Mouse (Mus musculus): Measurements from ENCODE around the gene Abhd17a. TPM values are rescaled to one million over a fixed set of nuclear protein-coding genes. Genes with fewer than 3 reads are reported as not detected.

Gene Abhd17a
- polyA plus RNA-seq, 1 experiment from 2014 or later = 74.3 TPM

DNA sequence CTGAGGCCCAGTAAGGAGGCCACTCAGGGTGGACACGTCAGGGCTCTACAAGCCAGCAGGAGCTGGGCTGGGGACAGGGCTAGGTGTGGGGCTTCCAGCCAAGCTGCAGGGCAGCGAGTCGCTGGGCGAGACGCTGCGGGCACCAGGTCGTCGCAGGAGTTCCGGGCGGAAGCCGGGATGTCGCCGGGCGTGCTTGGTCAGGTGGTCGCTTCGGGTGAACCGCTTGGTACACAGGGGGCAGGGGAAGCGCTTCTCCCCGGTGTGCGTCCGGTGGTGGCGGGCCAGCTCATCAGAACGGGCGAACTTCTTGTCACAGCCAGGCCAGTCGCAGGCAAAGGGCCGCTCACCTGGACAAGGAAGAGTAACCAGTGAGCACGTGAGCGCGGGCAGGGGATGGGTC, 21.3 kb downstream of the Abhd17a start:
- DNase-seq (ENCODE audit: low read depth, low spot score) (no peak), ATAC-seq (no peak)
- in situ Hi-C loops (cut with MboI; ENCODE audit: low pct_unique_long_range_greater_than_20kb) = no loop called here
- POLR2A ChIA-PET = interaction anchor here (0.5 kb wide), 1 partner anchor 472 kb away, joined by 3 read pairs; no protein-coding TSS in a partner anchor
- CTCF ChIA-PET = no interaction called here
- no peak for TF ChIP-seq CTCF (IDR thresholded peaks at IDR 0.05)
- H3K27me3 ChIP-seq = no peaks in the 10 kb centered on the region

- no peaks in the 10 kb centered on the region for H3K27me3 ChIP-seq
- in situ Hi-C loops (cut with MboI; ENCODE audit: low pct_unique_long_range_greater_than_20kb) = no loop called here
- TF ChIP-seq CTCF (IDR thresholded peaks at IDR 0.05) = no peak
- POLR2A ChIA-PET = no interaction called here
- DNase-seq (ENCODE audit: low read depth, low spot score) (no peak), ATAC-seq (no peak)
- CTCF ChIA-PET = interaction anchor here (0.9 to 3.3 kb wide), 13 partner anchors 9 to 176 kb away, joined by 3 to 25 read pairs (median 6); partner anchors contain the start of gene Ap3d1
Measured at GRCm38 (mm10) chr10:80566375-80567092, 23.6 kb downstream of the Abhd17a start.

DNA sequence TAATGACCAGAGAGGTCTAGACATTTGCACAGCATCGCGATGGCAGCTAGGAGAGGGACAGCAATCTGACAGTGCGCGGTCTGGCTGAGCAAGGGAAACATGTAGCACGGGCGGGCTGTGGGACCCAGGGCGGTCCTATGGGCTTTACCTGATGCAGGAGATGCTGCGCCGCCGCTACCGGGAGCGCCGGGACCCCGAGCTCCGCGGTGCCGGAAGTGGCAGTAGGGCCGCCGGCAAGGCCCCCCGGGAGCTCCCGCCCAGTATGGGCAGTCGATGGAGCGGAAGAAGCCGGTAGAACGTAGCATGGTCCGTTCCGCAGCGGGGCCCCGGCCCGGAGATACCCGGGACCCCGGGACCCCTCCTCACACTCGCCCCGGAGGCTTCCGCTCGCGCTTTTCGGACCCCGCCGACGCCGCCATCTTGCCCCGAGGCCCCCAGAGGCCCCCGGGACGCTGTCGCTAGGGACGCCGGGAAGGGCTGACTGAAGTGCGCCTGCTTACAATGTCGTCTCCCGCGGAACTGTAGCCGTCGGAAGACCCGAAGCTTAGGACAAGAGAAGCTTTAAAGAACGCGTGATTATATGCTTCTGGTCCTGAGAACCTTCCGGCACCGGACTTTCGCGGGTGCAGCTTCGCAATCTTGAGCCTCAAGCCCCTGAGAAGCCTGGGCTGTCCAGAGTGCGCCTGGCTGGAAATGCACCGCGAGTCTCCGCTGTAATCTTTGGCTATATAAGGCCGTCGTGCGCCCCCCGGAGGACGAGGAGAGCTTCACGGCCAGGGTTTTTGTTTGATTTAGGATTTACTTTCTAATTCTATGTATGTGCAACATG, 28.8 kb downstream of the Abhd17a start, which contains the start of gene Rexo1:
Gene Rexo1 (minus strand): TSS at position 445 of the 829 bp plus-strand sequence.
- H3K27me3 ChIP-seq = no peaks in the 10 kb centered on the region
- ATAC-seq = peak; percentile 35
- peak; percentile 77 for DNase-seq (ENCODE audit: low read depth, low spot score)
- TF ChIP-seq CTCF (IDR thresholded peaks at IDR 0.05) = no peak
- POLR2A ChIA-PET = interaction anchor here (0.6 to 1.6 kb wide), 5 partner anchors 9 to 360 kb away, joined by 3 to 6 read pairs (median 3); no protein-coding TSS in a partner anchor
- in situ Hi-C loops (cut with MboI; ENCODE audit: low pct_unique_long_range_greater_than_20kb) = no loop called here
- CTCF ChIA-PET = interaction anchor here (1.1 to 1.9 kb wide), 11 partner anchors 9 to 159 kb away, joined by 3 to 13 read pairs (median 6); no protein-coding TSS in a partner anchor

DNA sequence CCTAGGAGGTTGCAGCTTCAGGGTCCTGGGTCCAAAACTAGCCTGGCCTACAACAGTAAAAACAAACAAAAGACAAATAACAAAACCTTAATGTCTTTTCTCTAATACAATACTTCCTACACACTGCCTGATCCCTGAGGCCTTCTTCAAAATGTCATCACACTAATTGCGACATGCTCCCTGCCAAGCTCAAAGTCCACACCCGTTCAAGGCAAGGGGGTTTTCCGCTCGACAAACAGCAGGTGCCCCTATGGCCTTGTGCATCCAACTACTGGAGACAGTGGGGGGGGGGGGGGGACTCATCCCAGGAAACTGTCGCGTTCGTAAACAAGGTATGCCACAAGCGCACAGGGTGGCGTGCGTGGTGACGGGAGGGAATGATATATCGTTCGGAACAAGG, 29.5 kb downstream of the Abhd17a start:
- in situ Hi-C loops (cut with MboI; ENCODE audit: low pct_unique_long_range_greater_than_20kb) = no loop called here
- ATAC-seq (no peak), DNase-seq (ENCODE audit: low read depth, low spot score) (no peak)
- no peaks in the 10 kb centered on the region for H3K27me3 ChIP-seq
- TF ChIP-seq CTCF (IDR thresholded peaks at IDR 0.05) = no peak
- ChIA-PET POLR2A (interaction anchor here (0.9 to 1.6 kb wide), 3 partner anchors 9 to 72 kb away, joined by 3 to 6 read pairs (median 4); no protein-coding TSS in a partner anchor), CTCF (interaction anchor here (1.2 to 1.9 kb wide), 4 partner anchors 8 to 137 kb away, joined by 3 to 13 read pairs (median 6); no protein-coding TSS in a partner anchor)

DNA sequence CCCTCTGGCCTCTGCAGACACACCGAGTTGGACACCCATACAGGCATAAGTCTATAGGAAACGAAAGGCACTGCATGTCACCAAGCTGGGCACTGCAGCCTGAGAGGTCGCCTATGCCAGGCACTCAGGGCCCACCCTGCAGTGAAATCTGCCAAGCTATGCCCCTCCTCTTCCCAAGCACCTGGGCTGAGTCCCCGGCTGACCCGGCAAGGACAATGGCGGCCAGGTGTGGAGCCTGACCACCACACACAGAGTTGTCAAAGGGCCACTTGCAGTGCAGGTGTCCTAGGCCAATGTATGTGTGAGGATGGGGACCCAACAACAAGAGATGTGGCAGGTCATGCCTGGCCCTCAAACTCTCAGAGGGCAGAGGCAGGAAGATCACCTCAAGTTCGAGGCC, 30.7 kb downstream of the Abhd17a start:
- in situ Hi-C loops (cut with MboI; ENCODE audit: low pct_unique_long_range_greater_than_20kb) = no loop called here
- POLR2A ChIA-PET = no interaction called here
- no peaks in the 10 kb centered on the region for H3K27me3 ChIP-seq
- no peak for TF ChIP-seq CTCF (IDR thresholded peaks at IDR 0.05)
- ATAC-seq (no peak), DNase-seq (ENCODE audit: low read depth, low spot score) (no peak)
- CTCF ChIA-PET = no interaction called here

DNA sequence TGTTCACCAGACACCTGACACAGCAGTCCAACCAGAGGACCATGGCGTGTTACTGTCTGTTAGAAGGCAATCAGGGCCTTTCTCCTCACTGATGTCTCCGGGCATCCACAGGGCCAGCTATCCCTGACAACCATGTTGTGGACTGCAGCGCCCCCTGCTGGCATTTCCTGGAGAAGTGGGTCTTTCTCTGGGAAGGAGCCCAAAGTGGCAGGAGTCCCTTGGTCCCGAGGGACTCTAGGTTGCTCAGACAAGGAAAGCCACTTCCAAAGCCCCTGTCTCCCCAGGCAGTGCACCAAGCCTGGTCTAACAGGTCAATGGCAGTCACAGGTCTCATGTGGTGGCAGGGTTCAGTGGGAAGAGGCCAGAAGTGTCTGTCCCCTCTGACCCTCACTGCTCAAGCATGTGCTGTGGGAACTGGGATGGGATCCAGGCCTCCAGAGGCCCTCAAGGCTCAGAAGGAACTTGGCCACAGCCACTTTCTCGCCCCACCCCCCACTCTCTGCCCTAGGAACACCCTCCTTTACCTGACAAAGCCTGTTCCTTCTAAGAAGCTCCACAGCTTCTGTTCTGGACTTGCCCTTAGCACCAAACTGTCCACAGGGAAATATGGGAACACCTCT, 32.7 kb downstream of the Abhd17a start:
- POLR2A ChIA-PET = no interaction called here
- TF ChIP-seq CTCF (IDR thresholded peaks at IDR 0.05) = no peak
- CTCF ChIA-PET = interaction anchor here (0.8 to 2.9 kb wide), 11 partner anchors 9 to 172 kb away, joined by 3 to 25 read pairs (median 4); no protein-coding TSS in a partner anchor
- no peak for DNase-seq (ENCODE audit: low read depth, low spot score)
- no peaks in the 10 kb centered on the region for H3K27me3 ChIP-seq
- peak; percentile 12 for ATAC-seq
- in situ Hi-C loops (cut with MboI; ENCODE audit: low pct_unique_long_range_greater_than_20kb) = no loop called here

- POLR2A ChIA-PET = interaction anchor here (1.2 kb wide), 1 partner anchor 23 kb away, joined by 3 read pairs; no protein-coding TSS in a partner anchor
- CTCF ChIA-PET = interaction anchor here (0.9 to 1.4 kb wide), 2 partner anchors 45 to 108 kb away, joined by 3 to 4 read pairs; no protein-coding TSS in a partner anchor
- ATAC-seq = no peak
Measured at GRCm38 (mm10) chr10:80553997-80554396, 36.1 kb downstream of the Abhd17a start.

DNA sequence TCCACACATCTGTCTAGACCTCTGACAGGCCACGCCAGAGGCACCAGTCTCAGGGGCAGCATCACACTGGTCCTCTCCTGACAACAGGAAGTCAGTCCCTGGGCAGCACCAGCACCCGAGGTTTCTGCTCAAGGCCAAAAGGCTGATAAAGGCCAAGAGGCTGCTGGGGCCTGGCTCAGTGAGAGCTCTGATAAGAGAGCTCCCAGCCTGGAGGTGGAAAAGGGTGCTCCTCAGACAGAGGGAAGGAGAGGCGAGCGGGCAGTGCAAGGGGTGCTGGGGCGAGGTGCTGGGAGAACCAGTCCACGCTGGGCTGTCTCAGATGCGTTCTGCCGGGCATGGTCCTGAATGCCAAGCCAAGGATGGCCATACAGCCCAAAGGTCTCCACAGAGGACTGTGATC, 36.6 kb downstream of the Abhd17a start:
- in situ Hi-C loops (cut with MboI; ENCODE audit: low pct_unique_long_range_greater_than_20kb) = loop anchor here (5.0 kb wide), 2 partner anchors 41 to 106 kb away; no protein-coding TSS in a partner anchor
- TF ChIP-seq CTCF (IDR thresholded peaks at IDR 0.05) = no peak
- ATAC-seq = no peak
- H3K27me3 ChIP-seq = no peaks in the 10 kb centered on the region
- ChIA-PET CTCF (interaction anchor here (0.9 to 2.6 kb wide), 3 partner anchors 8 to 107 kb away, joined by 3 to 7 read pairs (median 4); partner anchors contain the start of gene Rexo1), POLR2A (no interaction called here)
- DNase-seq (ENCODE audit: low read depth, low spot score) = no peak

More at GRCm38 (mm10) chr10:80553997-80554396, 36.1 kb downstream of the Abhd17a start:
- TF ChIP-seq CTCF (IDR thresholded peaks at IDR 0.05) = no peak
- DNase-seq (ENCODE audit: low read depth, low spot score) = no peak
- no peaks in the 10 kb centered on the region for H3K27me3 ChIP-seq
- in situ Hi-C loops (cut with MboI; ENCODE audit: low pct_unique_long_range_greater_than_20kb) = loop anchor here (5.0 kb wide), 2 partner anchors 42 to 107 kb away; no protein-coding TSS in a partner anchor

GRCm38 (mm10) chr10:80552364-80552763, 37.8 kb downstream of the Abhd17a start:
- POLR2A ChIA-PET = no interaction called here

More at GRCm38 (mm10) chr10:80552364-80552763, 37.8 kb downstream of the Abhd17a start:
- ATAC-seq (no peak), DNase-seq (ENCODE audit: low read depth, low spot score) (no peak)
- CTCF ChIA-PET = interaction anchor here (1.4 to 2.6 kb wide), 2 partner anchors 9 to 47 kb away, joined by 3 to 7 read pairs; partner anchors contain the start of gene Rexo1
- no peak for TF ChIP-seq CTCF (IDR thresholded peaks at IDR 0.05)
- in situ Hi-C loops (cut with MboI; ENCODE audit: low pct_unique_long_range_greater_than_20kb) = loop anchor here (5.0 kb wide), 2 partner anchors 40 to 105 kb away; no protein-coding TSS in a partner anchor
- H3K27me3 ChIP-seq = no peaks in the 10 kb centered on the region
